Mouse (Mus musculus) liver, embryonic 14.5 days (tissue): Measurements from ENCODE around the gene Mbnl1. TPM values are rescaled to one million over a fixed set of nuclear protein-coding genes. Genes with fewer than 3 reads are reported as not detected.

ENCODE experiments used
- ATAC-seq: fragments of 200-750 bp; cut with Nextera tagmentation; 2 replicates; pipeline ENCODE4 v1.8.0; 2017; ENCODE audit warnings: moderate number of reproducible peaks, mild to moderate bottlenecking, moderate library complexity; ENCODE audit not compliant: insufficient read depth
- DNase-seq, 3 experiments: peaks; one replicate each; pipeline ENCODE4 v3.0.0-alpha.2; 2012 to 2013; ENCODE audit warnings: low read depth in 3 of 3, low spot score in 3 of 3
- H3K27ac ChIP-seq: fragments of 300-500 bp; sonication (generic); 2 replicates; pipeline ENCODE4 v1.5.1; 2014; ENCODE audit warnings: moderate library complexity, mild to moderate bottlenecking, control low read depth, inconsistent platforms
- H3K27me3 ChIP-seq: fragments of 300-500 bp; sonication (generic); 2 replicates; pipeline ENCODE4 v1.6.1; 2014; ENCODE audit warnings: mild to moderate bottlenecking, low read length, moderate library complexity; ENCODE audit not compliant: control insufficient read depth, insufficient read depth
- H3K36me3 ChIP-seq: fragments of 300-500 bp; sonication (generic); replicated peaks from 2 replicates; pipeline ENCODE4 v1.6.1; 2014; ENCODE audit warnings: low read depth; ENCODE audit not compliant: control insufficient read depth, insufficient read depth
- H3K4me1 ChIP-seq, 2 experiments: fragments of 200-500 bp in 1 of 2; fragments of 300-500 bp in 1 of 2; sonication (generic) in 1 of 2; replicated peaks; 2 replicates each; pipeline ENCODE4 v1.6.1; 2012 to 2014; ENCODE audit warnings: antibody characterized with exemption in 1 of 2, inconsistent platforms in 1 of 2, low read length in 1 of 2; ENCODE audit not compliant: control insufficient read depth in 2 of 2, insufficient read depth in 2 of 2
- H3K4me2 ChIP-seq: fragments of 300-500 bp; sonication (generic); 2 replicates; pipeline ENCODE4 v1.6.1; 2014; ENCODE audit warnings: low read depth, mild to moderate bottlenecking, control low read depth, moderate library complexity
- H3K4me3 ChIP-seq, 2 experiments: fragments of 200-500 bp in 1 of 2; fragments of 300-500 bp in 1 of 2; sonication (generic) in 1 of 2; 2 replicates each; pipeline ENCODE4 v1.5.1; 2012 to 2014; ENCODE audit warnings: low read depth in 2 of 2, low read length in 2 of 2, mild to moderate bottlenecking in 2 of 2, control low read depth in 1 of 2, inconsistent platforms in 1 of 2, moderate library complexity in 1 of 2; ENCODE audit not compliant: insufficient read depth in 1 of 2
- H3K9ac ChIP-seq: fragments of 300-500 bp; sonication (generic); replicated peaks from 2 replicates; pipeline ENCODE4 v1.6.1; 2014; ENCODE audit warnings: mild to moderate bottlenecking, control low read depth, moderate library complexity
- H3K9me3 ChIP-seq: fragments of 300-500 bp; sonication (generic); 2 replicates; pipeline ENCODE4 v1.6.1; 2016; ENCODE audit warnings: low read length, mixed read lengths; ENCODE audit not compliant: control insufficient read depth
- CTCF ChIP-seq: IDR thresholded peaks from 2 replicates; pipeline ENCODE4 v1.5.1; 2016; ENCODE audit warnings: antibody characterized with exemption, low read depth, control low read depth
- EP300 ChIP-seq: IDR thresholded peaks from 2 replicates; pipeline ENCODE4 v1.6.1; 2016; ENCODE audit warnings: antibody characterized with exemption, low read depth
- WGBS: fragments of 180-500 bp; shearing (Covaris S2); extraction: QIAGEN DNeasy Blood & Tissue Kit; methylation state at CpG from one replicate; pipeline ENCODE4 v1.1.7; 2014; ENCODE audit not compliant: insufficient replicate concordance; 5-methylcytosine and 5-hydroxymethylcytosine counted together
- polyA plus RNA-seq, 2 experiments: library from polyadenylated mRNA; depleted of rRNA in 1 of 2; stranded (reverse) in 1 of 2; unstranded in 1 of 2; fragments of >200 nt; fragmentation: Nextera tagmentation in 1 of 2; extraction: Ambion mirVana in 1 of 2; gene quantifications; 2 replicates each; pipeline versions ENCODE4 v1.2.1 to v1.2.3; 2012 to 2014

Gene Mbnl1
- polyA plus RNA-seq, 2 experiments: 32.9 to 128 TPM

DNA sequence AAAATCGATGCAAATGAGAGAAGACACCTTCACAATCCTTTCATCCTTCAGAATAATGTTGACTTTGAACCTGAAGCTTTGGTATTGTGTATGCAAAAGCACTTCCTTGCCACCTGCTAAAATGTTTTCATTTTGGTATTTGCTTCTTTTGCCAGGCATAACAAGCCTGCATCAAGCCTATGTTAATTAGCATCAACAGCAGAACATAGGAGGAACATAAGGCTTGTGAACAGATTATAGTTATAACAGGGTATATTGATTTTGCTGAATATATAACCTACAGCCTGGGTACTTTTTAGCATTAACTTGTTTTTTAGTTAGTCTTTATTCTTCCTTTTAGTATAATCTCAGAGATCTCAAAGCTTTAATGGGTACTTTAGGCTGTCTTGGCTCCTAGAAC, 172.9 kb downstream of the Mbnl1 start:
- H3K27ac ChIP-seq: no peak overlapping the region
- DNase-seq: no peak
- H3K4me1 ChIP-seq: no peaks in the 10 kb centered on the region
- H3K9me3 ChIP-seq: no peaks in the 10 kb centered on the region
- H3K4me3 ChIP-seq: no peak overlapping the region
- ATAC-seq: no peak
- TF ChIP-seq CTCF: no peak
- no peak for TF ChIP-seq EP300
- WGBS: 58% methylated on average over 1 of the region's 1 CpGs
- no peaks in the 10 kb centered on the region for H3K36me3 ChIP-seq
- no peak overlapping the region for H3K9ac ChIP-seq
- H3K27me3 ChIP-seq: no peaks in the 10 kb centered on the region
- H3K4me2 ChIP-seq: no peak overlapping the region

DNA sequence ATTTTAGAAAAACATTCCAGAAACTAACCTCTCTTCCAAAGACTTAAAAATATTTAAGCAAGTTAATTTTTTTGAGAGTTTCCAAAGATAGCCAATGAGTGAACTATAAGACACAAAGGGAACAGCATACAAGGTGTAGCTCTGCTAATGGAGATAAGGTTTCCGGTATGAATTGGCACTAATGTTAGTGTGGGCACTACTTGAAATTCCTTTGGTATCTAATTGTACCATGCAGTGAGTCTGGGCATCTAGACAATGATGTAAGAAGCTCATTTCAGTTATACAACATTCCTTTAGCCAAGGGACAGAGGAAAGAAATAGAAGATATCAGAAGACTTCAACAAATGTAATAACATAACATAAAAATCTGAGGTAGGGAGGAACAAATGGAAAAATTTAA, 175.7 kb downstream of the Mbnl1 start:
- TF ChIP-seq EP300 (no peak), CTCF (no peak)
- no peaks in the 10 kb centered on the region for H3K9me3 ChIP-seq
- no peak overlapping the region for H3K27ac ChIP-seq
- ATAC-seq: no peak
- no peak for DNase-seq
- H3K4me1 ChIP-seq: no peaks in the 10 kb centered on the region
- H3K4me2 ChIP-seq: no peak overlapping the region
- no peak overlapping the region for H3K4me3 ChIP-seq
- no peak overlapping the region for H3K9ac ChIP-seq
- no peaks in the 10 kb centered on the region for H3K36me3 ChIP-seq
- no peaks in the 10 kb centered on the region for H3K27me3 ChIP-seq
- 46% methylated on average over 1 of the region's 1 CpGs for WGBS

DNA sequence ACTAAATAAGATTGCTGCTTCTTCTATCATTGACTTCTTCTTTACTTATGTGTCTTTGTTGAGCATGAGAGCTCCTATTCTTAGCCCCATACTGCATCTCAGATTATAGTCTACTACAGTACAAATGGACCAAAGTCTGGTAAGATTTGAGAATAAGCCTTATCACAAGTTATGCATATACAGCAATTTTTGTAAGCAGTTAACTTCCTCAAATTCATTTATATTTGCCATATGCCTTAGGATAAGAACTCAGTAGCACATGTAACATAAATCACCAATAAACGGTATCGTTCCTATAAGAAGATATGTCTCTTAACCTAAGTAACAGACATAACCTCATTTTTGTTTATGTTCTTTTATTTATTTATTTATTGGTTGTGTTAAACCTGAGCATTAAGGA, 188.1 kb downstream of the Mbnl1 start:
- Histone ChIP-seq H3K9ac (no peak overlapping the region), H3K9me3 (no peaks in the 10 kb centered on the region), H3K4me2 (no peak overlapping the region), H3K27ac (no peak overlapping the region), H3K4me3 (no peak overlapping the region), H3K4me1 (no peaks in the 10 kb centered on the region), H3K36me3 (no peaks in the 10 kb centered on the region), H3K27me3 (no peaks in the 10 kb centered on the region)
- ATAC-seq (no peak), DNase-seq (no peak)
- WGBS: 70% methylated on average over 2 of the region's 2 CpGs
- TF ChIP-seq CTCF (no peak), EP300 (no peak)
